Mouse (Mus musculus): ENCODE measurements around the gene Tmem236.

Gene Tmem236

GRCm38 (mm10) chr2:14258345-14258850, 84.1 kb downstream of the Tmem236 start:
- no peak for DNase-seq

GRCm38 (mm10) chr2:14262090-14262489, 87.8 kb downstream of the Tmem236 start:
- DNase-seq = no peak

- no peak for DNase-seq
These were observed 94.8 kb downstream of the Tmem236 start for GRCm38 (mm10) chr2:14269160-14269559.
